Mouse (Mus musculus): ENCODE measurements at regions not wholly inside any gene's neighbourhood (a gene's known extent, or its start where the extent isn't known, plus 50 kb on each side); places are given as distances from the start of the nearest gene placed in this dataset.

DNA sequence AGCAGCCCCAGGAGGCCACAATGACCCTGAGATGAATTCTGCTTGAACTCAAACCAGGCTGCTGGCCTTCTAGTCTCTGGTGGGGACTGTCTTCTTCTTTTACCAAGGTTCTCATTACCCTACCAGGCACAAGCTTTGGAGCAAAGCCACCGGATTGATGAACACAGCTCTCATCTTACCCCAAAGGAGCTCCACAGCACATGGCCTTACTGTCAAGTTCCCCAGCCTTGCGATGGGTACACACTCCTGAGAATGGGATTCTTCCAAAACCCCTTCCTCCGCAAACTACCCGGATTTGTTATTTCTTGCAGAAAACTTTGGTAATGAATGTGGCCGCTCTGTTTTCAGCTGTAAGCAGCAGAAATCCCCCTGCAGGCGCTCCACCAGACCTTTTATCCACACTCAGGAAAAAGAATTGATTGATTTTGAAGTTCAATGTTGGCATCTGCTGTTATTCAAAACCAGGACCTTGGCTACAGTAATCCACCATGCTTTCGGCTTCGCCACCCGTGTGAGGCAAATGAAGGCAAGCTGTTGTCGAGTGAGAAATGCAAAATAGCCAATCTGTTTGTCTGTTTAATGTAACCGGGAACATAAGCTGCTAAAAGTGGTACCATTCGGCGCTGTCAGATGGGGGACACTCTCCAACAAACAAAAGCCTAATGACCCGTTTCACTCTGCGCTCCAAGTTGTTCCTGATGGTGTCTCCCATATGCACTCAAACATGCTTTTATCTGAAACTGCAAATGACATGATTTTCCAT, 278.9 kb downstream of the Maf start:
- DNase-seq (ENCODE audit: low spot score in 2 of 2) = no peak

DNA sequence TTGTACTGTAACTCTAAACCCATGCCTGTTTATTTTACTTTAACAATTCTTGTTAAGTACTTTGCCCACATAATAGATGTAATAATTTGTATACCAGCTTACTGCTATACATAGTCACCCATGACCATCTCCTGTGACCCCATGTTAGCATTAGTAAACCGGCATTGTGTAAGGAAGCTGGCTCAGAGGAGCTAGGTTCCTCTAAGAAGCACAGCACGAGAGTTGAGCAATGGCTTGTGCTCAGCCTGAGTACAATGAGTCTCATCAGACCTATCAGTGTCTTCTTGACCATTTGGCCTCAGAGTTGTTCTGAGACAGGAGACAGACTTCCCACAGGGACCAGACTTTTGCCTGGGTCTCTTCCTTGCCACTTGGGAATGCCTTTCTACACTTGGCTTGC, 279.6 kb downstream of the Maf start:
- no peak for DNase-seq (ENCODE audit: low spot score in 2 of 2)

DNA sequence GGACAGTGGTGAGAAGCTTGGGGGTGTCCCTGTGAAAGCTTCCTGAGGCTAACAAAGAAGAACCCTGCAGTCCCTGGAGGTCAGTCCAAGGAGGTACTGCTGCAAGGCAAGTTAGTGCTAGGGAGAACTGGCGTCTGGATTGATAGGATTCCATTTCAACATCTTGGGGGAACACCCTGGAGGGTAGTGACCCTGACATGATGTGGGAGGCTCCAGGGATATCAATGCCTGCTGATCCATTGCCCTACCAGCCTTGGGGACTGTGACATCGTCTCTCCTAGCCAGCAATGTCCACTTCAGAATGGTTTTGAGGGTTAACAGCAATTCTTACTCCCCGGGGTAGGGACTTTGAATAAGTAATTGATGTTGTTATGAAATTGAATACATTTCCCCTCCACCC, 280.1 kb downstream of the Maf start:
- DNase-seq (ENCODE audit: low spot score in 2 of 2) = no peak

DNA sequence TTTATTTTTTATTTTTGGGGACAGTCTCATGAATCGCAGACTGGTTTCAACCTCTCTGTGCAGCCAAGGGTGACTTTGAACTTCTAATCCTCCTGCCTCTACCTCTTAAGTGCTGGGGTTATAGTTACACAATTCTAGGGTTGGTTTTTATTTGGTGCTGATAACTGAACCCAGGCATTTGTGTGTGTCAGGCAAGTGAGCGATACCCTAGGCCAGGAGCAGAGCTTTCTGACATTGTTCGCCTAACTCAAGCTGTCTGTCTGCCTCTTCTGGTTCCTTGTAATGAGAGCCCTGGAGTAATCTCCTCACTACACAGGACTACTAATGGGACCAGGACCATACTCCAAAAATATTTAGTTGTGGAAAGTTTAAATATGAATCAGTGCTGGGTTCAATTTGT, 281.1 kb downstream of the Maf start:
- no peak for DNase-seq (ENCODE audit: low spot score in 2 of 2)

DNA sequence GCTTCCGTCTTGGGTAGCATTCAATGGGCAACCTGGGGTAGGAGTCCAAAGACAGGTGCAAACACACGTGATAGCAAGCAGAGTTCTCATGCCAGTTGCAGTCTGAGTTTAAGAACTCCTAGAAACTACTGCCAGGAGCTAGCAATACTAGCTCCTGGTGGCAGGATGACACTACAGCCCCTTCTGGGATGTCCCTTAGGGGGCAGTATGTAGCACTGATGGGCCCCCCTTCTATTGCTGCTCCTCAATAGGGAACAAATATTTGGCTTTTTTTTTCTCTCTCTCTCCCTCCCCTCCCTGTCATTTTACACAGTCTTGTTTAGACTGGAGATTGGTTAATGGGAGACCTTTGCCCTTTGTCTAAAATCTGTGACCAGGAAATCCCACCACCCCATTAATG, 282.2 kb downstream of the Maf start:
- no peak for DNase-seq (ENCODE audit: low spot score in 2 of 2)

DNA sequence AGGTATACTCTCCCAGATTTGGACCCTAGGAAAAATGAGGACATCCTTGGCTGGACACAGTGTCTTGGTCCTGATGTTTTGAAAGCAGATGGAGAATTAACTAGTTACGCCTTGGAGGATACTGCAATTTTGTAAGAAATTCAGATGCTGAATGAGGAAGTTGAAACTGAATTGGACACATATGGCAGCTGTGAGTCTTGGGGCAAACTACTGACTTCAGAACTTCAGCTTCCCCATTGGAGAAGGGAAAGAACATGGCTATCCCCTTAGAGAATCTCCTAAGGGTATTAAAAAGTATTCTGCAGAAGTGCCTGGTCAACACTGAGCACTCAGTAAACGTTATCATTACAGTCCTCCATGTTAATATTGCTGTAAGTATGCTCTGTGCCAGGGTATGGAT, 283.9 kb downstream of the Maf start:
- no peak for DNase-seq (ENCODE audit: low spot score in 2 of 2)

DNA sequence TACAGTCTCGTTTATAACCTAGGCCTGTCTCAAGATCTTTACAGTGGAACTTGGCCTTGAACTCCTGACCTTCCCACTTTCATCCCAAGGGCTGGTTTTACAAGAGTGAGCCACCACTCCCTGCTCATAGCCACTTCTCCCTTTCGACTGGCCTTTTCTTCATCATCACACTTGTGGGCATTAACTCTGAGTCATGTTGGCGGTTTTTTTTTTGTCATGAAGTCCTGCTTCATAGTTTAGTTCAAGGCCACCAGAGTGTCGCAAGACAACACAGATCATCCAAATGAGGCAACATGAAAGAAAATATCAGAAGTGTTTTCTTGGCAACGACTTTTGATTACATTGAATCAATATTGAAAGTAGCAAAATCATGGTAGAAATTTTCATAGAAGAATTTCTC, 284.5 kb downstream of the Maf start:
- DNase-seq (ENCODE audit: low spot score in 2 of 2) = no peak

DNA sequence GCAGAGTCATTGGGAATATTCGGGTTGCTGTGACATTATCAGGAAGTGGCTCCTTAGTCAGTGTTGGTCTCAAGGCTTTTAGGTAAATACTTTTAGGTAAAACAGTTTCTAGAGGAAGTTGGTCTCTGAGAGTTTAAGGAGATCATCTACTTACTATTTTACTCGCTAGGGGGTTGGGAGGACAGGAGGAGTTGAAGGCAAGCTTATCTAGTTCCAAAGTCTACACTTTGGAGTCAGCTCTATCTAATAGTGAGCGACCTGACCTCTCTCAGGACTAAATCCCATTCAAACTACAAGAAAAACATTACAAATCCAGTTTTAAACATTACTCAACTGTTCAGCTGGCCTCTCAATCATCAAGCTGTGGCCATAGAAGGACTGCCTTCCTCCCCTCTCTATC, 287.1 kb downstream of the Maf start:
- DNase-seq (ENCODE audit: low spot score in 2 of 2) = no peak

DNA sequence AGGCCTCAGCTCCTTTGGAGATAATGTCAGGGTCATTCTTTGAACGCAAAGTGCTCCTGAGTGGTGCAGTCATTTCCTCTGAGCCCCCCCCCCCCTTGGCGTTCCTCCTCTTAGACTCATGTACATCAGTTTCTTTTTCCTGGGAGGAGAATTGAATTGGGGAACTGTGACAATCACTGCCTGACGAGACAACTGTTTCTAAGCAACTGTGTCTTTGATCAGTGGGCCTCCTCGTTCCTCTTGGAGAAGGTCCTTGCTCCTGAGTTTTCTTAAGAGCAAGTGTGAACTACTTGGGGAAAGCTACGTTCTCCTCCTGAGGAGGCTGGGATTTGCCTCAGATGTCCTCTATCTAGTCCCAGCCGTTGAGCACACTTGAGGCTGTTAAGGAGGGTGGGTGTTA, 287.5 kb downstream of the Maf start:
- DNase-seq (ENCODE audit: low spot score in 2 of 2) = no peak

DNA sequence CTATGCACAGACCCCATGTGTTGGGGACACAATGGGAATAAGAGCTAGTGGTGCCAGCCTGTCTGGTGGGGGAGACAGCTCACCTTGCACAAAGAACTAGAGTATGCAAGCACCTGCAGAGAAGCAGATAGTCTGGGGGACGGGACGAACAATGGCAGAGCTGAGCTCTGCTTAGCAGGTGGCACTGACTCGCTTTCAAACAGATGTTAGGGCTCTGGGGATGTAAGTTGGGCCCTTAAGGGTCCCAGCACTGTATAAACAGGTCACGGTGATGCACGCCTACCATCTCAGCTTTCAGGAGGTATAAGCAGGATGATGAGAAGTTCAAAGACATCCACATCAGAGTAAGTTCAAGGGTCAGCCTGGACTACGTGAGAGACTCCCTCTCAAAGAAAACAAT, 289.5 kb downstream of the Maf start:
- DNase-seq (ENCODE audit: low spot score in 2 of 2) = no peak

DNA sequence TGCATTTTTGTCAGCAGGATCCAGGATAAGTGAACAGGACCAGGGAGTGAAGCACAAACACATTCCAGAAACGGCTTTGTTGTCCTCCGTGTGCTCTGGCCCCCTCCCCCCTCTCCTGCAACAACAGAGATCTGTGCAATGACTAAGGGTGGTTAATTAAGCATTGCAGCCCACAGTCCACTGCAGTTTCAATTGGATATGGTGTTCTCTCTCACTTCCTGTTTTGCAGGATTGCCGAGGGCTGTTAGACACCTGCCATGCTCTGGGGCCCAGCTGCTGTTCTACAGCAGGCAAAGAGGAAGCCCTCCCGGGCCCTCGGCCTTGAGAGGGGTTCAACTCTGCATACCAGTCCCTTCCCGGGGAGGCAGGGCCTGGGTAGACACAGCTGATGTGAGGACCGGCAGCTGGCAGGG, 293.5 kb downstream of the Maf start:
- no peak for DNase-seq (ENCODE audit: low spot score in 2 of 2)

DNA sequence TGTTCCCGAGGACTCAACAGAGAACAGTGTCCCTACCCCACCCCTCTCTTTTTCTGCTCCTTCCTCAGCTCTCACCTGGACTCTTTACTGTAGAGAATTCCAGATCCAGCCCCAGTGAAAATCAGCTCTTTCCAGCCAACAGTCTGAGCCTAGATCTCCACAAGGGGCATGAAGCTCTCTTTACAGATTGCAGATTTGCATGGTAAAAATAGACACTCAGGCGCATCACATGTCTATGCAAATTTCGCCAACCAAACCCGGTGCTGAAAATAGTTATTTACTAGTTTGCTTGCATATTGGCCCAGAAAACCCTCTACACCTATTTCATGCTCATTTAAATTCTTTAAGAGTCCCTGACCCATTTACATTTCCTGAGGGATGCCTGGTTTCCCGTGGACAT, 295.8 kb downstream of the Maf start:
- DNase-seq (ENCODE audit: low spot score in 2 of 2) = peak in 1 of 2 experiments; percentile 14

DNA sequence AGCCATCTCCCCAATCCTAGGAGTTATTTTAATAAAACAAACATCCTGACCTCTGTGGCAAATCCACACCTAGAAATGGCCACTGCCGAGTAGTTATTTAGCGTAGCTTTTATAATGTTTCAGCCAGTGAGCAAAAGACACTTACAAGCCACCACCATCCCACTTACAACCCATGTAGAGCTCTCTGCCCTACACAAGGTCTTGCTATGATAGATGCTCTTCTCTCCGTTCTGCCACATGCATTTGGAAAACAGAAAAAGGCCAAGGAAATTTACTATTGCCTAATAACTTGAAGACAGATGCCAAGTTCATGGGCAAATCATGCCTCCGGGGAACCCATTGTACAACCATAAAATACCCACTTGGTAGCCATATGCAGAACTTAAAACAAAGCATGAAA, 296.5 kb downstream of the Maf start:
- DNase-seq (ENCODE audit: low spot score in 2 of 2) = no peak

DNA sequence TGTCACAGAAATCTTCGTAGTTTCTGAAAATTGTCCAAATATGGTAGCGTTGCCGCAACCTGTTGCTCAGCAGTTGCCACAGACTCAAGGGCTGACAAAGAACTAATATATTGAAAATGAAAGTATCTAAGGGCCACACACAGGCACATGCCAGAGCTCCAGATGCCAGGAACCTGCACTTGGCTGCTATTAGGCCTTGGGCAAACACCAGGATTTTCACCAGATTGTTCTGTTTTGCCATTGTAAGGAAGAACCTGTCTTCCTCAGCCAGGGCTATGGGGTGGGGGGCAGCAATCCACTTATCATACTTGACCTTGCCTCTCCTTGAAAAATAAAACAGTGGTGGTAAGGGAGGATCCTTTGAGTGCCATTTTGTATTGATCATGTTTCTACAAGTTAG, 297.4 kb downstream of the Maf start:
- DNase-seq (ENCODE audit: low spot score in 2 of 2) = no peak

DNA sequence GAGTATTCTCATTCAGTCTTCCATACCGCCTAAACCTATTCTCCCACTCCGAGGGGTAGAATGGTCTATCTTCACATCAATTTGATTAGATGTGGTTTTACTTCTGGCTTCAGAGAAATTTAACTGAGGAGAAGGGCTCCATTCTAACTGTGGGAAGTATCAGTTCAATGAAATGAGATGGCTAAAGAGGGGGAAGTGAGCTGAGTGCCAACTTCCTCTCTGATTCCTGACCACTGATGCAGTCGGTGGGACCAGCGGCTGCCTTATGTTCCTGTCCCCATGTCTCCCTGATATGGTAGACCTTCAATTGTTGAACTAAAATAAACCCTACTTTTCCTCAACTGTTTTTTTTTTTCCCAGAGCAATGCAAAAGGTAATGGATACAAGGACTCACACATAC, 300.1 kb downstream of the Maf start:
- no peak for DNase-seq (ENCODE audit: low spot score in 2 of 2)

DNA sequence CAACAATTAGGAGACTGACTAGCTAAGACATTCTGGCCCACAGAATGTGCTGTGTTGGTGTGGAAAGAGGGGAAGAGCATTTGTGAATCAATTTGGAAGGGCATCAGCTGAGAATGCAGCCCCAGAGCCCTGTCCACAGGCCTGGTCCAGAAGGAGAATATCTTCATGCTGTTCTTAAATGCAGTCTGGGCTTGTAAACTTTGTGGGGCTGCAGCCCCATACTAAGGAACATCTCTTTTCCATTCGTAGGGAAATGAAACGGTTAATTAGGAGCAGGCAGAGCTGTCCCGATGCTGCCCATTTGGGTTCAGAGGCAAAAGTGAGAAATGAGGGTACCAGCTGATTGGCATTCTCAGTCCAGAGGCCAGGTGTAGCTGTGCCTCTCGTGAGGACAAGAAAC, 304.0 kb downstream of the Maf start:
- no peak for DNase-seq (ENCODE audit: low spot score in 2 of 2)

DNA sequence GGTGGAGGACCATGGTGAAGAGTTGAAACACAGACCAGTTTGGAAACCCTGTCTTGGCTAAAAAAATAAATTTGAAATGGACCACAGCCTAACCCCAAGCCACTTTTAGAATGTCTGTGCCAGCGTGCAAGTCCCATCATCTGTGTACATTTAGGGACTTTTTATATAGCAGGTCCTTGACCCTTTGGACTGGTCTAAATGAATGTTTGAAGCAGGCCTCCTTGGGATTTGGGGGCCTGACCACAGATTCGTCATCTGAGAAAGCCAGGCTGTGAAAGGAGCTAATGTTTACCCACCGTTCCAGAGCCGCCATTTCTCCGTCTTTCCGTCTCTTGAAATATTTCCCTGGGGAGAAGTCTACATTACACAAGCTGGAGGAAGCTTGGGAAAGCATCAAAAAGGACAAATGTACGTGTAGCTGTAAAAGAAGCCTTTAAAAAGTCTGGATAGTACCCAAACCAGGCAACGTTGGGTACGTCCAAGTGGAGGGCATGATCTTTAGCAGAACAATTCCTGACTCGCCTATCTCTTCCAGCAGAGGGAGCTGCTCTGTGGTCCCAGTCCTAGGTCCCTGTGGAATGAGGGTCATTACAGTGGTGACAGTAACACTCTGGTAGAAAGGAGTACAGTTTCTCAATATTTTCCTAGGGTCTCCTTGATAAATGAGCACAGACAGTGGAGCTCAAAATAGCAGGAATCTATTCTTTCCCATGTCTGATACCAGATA, 305.0 kb downstream of the Maf start:
- peak; percentile 4 to 18 for DNase-seq (ENCODE audit: low spot score in 2 of 2)
